Mouse (Mus musculus) thymus, adult 18-20 months (tissue): ENCODE measurements around the gene Mgme1.

Experiments used
- DNase-seq, 2 experiments: peaks; one replicate each; pipeline ENCODE4 v3.0.0; 2022; ENCODE audit warnings: mixed read lengths in 2 of 2

Gene Mgme1

DNA sequence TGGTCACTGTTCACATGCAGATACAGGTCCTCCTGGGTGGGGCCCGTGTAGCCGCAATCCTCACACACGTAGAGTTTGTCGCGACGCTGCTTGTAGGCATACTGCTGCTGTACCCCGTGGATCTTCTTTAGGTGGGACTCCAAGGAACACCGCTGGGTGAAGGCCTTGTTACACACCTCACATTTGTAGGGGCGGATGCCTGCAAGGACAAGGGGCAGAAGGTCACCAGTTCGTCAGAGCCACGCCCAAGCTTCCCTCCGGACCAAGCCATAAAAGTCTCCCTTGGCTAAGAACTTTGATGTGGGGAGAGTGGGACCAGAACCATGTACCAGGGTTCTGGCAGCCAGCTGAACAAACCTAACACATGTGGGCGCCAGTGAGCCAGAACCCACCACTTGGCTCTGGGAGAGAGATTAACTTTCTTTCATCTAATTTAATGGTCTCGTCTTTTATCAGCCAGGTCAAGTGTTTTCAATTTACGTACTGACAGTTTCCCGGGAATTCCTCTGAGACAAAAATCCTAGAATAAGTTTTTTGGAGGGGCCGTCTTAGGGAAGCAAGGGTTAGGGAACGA lies 35.3 kb downstream of the Mgme1 start:
- DNase-seq = no peak

DNA sequence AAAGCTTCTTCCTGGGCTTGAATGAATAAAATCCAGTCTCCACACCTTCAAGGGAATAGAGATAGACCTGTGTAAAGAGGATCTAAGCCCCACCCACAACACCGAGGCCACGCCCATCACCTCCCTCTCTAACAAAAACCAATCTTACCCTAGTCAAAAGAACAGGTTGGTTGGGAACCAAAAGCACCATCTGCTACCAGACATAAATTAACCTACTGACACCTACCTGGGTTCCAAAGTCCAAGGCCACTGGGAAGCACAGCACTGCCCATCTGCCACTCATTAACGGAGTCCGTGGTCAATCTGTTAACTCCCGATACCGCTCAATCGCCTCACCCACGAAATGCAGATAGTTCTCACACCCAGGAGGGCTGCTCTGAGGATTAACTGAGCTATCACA lies 38.1 kb downstream of the Mgme1 start:
- no peak for DNase-seq

DNA sequence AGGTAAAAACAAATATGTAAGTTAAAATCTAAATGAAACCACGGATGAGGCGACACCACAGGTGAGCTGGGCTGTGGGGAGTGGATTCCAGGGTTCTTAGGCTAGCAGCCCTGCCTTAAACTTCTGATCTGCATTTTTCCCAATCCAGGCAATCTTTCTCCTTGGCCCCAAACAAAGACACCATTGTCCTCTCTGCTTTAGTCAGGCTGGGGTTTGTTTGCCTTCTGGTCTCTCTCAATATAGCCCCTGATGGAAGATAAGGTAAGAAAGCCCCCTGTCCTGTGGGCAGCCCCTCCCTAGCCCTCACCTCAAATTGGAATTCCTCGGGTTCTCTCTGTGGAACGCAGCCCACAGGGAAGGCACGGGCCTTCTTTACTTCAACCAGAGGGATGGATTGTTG lies 39.8 kb downstream of the Mgme1 start:
- no peak for DNase-seq

DNA sequence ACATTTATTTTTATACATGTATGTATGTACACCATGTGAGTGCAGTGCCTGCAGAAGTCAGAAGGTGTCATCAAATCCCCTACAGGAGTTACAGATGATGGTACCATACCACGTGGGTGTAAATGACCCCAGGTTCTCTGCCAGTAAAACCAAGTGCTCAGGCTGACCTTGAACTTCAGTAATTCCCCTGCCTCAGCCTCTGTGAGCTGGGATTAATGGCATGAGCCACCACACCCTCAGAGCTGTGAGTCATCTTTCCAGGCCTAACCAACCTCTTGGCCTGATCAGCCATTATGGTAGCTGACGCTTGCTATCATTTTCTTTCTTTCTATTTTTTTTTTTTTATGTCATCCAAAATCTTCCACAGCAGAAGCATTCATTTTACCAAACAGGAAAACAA lies 40.9 kb downstream of the Mgme1 start:
- no peak for DNase-seq

DNA sequence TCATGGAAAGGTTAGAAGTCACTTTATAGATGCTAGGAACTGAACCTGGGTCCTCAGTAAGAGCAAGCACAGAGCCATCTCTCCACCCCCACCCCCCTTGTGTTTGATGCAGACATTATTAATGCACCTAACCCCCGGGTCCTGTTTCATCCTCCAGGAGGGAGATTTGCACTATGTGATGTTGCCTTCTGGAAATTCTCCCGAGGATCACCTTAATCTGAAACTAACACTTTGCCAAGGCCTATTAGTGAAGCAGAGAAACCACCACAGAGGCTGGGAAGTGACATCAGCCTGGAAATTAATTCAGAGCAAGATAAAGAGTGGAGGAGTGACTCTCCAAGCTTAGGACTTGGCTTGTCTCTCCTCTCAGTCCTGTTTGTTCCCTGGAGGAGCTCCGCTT lies 53.8 kb downstream of the Mgme1 start:
- DNase-seq = no peak

DNA sequence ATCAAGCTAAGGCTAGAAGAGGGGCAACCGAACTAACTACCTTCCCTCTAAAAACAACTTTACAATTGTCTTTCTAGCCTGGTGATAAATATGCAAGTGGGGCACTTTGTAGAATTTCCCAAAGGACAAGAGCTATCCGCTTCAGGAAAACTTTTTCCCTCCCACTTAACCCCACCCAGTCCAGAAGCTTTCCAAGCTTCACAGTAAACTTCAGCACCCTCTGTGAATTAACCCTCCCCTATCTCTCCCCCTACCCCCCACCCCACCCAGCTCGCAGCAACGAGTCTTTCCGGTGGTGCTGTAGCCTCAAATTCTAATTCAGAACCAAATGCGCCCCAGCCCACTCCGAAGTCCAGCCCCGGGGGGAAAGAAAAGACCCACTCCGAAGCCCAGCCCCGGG lies 59.0 kb downstream of the Mgme1 start:
- no peak for DNase-seq

DNA sequence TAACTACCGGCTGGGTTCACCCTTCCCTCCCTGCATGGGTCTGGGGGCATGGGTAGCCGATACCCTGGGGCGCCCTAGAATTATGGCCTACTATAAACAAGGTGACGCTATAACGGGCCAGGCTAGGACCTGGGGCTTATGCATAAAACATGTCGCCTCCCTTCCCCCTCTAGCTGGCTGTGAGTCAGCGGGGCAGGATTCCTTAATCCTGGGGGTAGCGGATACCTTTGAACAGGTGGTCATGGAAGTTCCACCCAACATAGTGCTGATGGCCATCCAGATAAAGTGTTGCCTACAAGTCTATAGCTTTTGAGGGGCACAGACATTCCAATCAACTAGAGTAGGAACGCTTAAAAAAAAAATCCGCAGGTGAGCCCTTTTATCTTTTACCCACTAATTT lies 59.5 kb downstream of the Mgme1 start:
- no peak for DNase-seq

DNA sequence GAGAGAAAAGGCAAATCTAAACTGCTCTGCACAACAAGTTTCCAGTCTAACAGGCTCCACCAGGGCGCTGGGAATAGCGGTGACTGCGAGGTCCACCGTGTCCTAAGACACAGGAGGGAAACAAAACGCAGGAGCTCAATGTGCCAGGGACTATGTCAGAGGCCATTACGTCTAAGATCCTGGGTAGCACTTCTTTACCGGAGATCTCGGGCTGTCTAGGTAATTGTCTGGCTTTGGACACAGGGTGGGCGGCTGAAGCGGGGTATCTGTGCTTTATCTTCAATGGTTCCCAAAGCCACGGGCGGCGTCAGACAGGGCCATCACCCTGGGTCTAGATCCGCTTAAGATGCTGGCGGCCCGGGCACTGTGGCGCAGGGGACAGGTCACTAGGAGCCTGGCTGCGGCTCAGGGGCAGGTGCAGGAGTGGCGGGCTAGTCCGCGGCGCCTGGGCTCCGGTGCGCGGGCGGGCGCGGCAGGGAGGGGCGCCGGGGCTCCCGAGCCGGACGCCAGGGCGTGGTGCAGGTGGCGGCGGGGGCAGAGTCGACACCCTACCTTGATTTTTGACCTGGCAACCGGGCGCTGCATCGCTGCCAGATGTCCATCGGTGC lies 60.0 kb downstream of the Mgme1 start:
- DNase-seq = no peak
